Mouse (Mus musculus): ENCODE measurements around the gene Morc4.

Gene Morc4

GRCm38 (mm10) chrX:139807391-139807790, 64.1 kb downstream of the Morc4 start:
- DNase-seq (ENCODE audit: low spot score in 2 of 2): no peak

- DNase-seq (ENCODE audit: low spot score in 2 of 2): no peak
These were observed 65.6 kb downstream of the Morc4 start for GRCm38 (mm10) chrX:139805918-139806317.

GRCm38 (mm10) chrX:139803028-139803427, 68.4 kb downstream of the Morc4 start:
- DNase-seq (ENCODE audit: low spot score in 2 of 2): no peak

GRCm38 (mm10) chrX:139800406-139800878, 71.0 kb downstream of the Morc4 start, which contains the start of gene Cldn2:
TSS of gene Cldn2 (plus strand) at chrX:139800828.
- no peak for DNase-seq (ENCODE audit: low spot score in 2 of 2)

- no peak for DNase-seq (ENCODE audit: low spot score in 2 of 2)
These were observed 71.5 kb downstream of the Morc4 start for GRCm38 (mm10) chrX:139799953-139800352.

- DNase-seq (ENCODE audit: low spot score in 2 of 2): peak; percentile 14 to 30
These were observed 73.6 kb downstream of the Morc4 start for GRCm38 (mm10) chrX:139797875-139798274.

GRCm38 (mm10) chrX:139796037-139796436, 75.4 kb downstream of the Morc4 start:
- DNase-seq (ENCODE audit: low spot score in 2 of 2): no peak

GRCm38 (mm10) chrX:139794072-139794845, 77.2 kb downstream of the Morc4 start:
- no peak for DNase-seq (ENCODE audit: low spot score in 2 of 2)

GRCm38 (mm10) chrX:139785764-139786163, 85.7 kb downstream of the Morc4 start:
- DNase-seq (ENCODE audit: low spot score in 2 of 2): no peak

GRCm38 (mm10) chrX:139783045-139783422, 88.4 kb downstream of the Morc4 start:
- DNase-seq (ENCODE audit: low spot score in 2 of 2): no peak

- DNase-seq (ENCODE audit: low spot score in 2 of 2): no peak
These were observed 89.0 kb downstream of the Morc4 start, which contains the start of gene Ripply1 for GRCm38 (mm10) chrX:139782278-139783044. TSS of gene Ripply1 (minus strand) at chrX:139782353.

- DNase-seq (ENCODE audit: low spot score in 2 of 2): no peak
These were observed 89.9 kb downstream of the Morc4 start for GRCm38 (mm10) chrX:139781563-139781962.

- DNase-seq (ENCODE audit: low spot score in 2 of 2): no peak
These were observed 90.5 kb downstream of the Morc4 start for GRCm38 (mm10) chrX:139780988-139781387.

- no peak for DNase-seq (ENCODE audit: low spot score in 2 of 2)
These were observed 92.1 kb downstream of the Morc4 start for GRCm38 (mm10) chrX:139779401-139779800.

- no peak for DNase-seq (ENCODE audit: low spot score in 2 of 2)
These were observed 92.6 kb downstream of the Morc4 start for GRCm38 (mm10) chrX:139778886-139779285.

- DNase-seq (ENCODE audit: low spot score in 2 of 2): no peak
These were observed 94.1 kb downstream of the Morc4 start for GRCm38 (mm10) chrX:139777357-139777756.

GRCm38 (mm10) chrX:139775084-139775612, 96.3 kb downstream of the Morc4 start:
- no peak for DNase-seq (ENCODE audit: low spot score in 2 of 2)

GRCm38 (mm10) chrX:139774309-139775083, 97.0 kb downstream of the Morc4 start:
- peak; percentile 26 to 35 for DNase-seq (ENCODE audit: low spot score in 2 of 2)
